Mouse (Mus musculus): ENCODE data around the gene Celf5. TPM values are rescaled to one million over a fixed set of nuclear protein-coding genes. Genes with fewer than 3 reads are reported as not detected.

Celf5 gene
- polyA plus RNA-seq, 1 experiment: 0.70 TPM

DNA sequence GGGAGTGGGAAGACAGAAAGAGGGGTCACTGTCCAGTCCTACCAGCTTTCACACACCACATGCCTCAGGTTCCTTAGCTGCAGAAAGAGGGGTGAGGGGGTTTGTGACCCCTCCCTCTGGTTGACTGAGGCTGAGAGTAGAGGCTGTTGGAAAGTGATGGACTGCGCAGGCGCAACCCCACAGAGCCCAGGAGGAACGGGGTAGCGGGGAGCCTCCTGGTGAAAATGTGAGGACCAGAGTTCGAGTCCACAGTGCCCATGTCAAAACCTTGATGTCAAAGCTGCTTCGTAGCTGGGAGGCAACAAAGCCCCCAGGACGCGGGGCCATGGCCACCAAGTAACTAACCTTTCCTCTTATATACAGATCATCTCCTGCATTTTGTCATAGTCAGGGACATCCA lies 24.9 kb downstream of the Celf5 start:
- H3K27me3 ChIP-seq (ENCODE audit: control insufficient read depth, insufficient read depth, low read length): peaks cover 17% of the 10 kb centered on the region
- no peak overlapping the region for H3K4me3 ChIP-seq (ENCODE audit: extremely low read depth, insufficient read depth, insufficient read length)
- H3K4me1 ChIP-seq (ENCODE audit: control insufficient read depth, insufficient read depth, insufficient read length): peaks cover 5% of the 10 kb centered on the region; the same call in 1 of the 2 replicates
- no peak for DNase-seq (ENCODE audit: low read depth in 1 of 2, low spot score in 2 of 2)
- no peak overlapping the region for H3K27ac ChIP-seq (ENCODE audit: insufficient read depth, low read length)
- TF ChIP-seq POLR2A (IDR thresholded peaks at IDR 0.05; ENCODE audit: low read depth, low read length) (no peak), CTCF (IDR thresholded peaks at IDR 0.05; ENCODE audit: extremely low read depth, insufficient read depth, insufficient read length, insufficient replicate concordance) (no peak)
- 83% methylated on average over 8 of the region's 8 CpGs for WGBS
- H3K36me3 ChIP-seq (ENCODE audit: control insufficient read depth, insufficient read depth, low read length): no peaks in the 10 kb centered on the region

DNA sequence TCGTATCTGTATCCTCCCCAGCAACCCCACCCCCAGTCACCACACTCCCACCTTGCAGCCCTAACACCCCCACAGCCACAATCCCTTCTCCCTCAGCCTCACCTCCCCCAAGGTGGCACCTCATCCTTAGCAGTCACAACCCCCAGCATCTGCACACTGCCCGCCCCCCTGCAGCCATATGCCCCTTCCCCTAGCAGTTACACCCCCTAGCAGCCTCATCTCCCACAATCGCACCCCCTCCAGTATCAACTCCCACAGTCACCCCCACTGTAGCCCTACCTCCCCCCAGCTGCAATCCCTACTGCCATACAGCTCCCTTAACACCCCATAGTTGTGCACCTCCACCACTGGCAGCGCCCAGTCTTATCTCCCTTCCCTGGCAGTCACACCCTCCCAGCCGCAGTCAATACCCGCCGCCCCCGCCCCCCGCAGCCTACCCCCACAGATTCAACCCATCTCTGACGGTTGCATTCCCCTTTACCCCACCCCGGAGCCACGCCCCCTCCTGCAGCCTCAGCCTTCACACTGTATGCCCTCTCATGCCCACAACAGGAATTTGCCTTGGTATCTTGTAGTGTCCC lies 25.4 kb downstream of the Celf5 start:
- no peak for DNase-seq (ENCODE audit: low read depth in 1 of 2, low spot score in 2 of 2)
- Histone ChIP-seq H3K4me3 (ENCODE audit: extremely low read depth, insufficient read depth, insufficient read length) (no peak overlapping the region), H3K4me1 (ENCODE audit: control insufficient read depth, insufficient read depth, insufficient read length) (peaks cover 3% of the 10 kb centered on the region; the same call in 1 of the 2 replicates), H3K27ac (ENCODE audit: insufficient read depth, low read length) (no peak overlapping the region), H3K27me3 (ENCODE audit: control insufficient read depth, insufficient read depth, low read length) (peaks cover 20% of the 10 kb centered on the region), H3K36me3 (ENCODE audit: control insufficient read depth, insufficient read depth, low read length) (no peaks in the 10 kb centered on the region)
- WGBS: 35% methylated on average over 12 of the region's 12 CpGs
- no peak for TF ChIP-seq POLR2A (IDR thresholded peaks at IDR 0.05; ENCODE audit: low read depth, low read length)

DNA sequence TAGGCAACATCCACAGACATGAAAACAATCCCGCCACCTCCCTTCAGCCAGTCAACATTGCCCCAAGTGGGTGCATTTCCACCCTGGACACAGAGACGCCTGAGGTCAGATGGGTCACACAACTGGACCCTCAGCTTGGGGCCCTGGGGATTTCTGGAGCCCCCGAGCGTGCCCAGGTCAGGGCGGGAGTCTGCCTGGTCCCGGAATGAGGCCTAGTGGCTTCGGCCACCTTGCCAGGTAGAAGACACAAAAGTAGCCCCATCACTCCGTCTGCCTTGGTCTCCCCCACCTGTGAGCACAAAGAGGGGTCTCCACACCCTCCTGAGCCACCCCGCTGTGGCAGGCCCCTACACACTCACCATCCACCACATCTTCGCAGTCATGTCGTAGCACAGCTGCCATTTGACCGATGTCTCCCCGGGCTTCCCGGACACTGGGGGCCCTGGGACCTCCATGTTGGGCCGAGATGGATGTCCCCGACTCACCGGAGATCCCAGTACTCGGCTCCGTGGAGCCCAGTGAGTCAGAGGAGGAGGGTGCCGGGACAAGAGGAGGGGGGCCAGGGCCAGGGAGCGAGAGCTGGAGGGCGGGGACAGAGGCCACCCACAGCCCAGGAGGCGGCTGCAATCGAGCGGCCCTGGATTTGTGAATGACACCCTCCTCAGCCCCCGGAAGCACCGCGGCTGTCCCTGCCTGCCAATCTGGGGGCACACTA lies 27.2 kb downstream of the Celf5 start, which contains the start of gene Nfic:
Nfic (minus strand) TSS at position 455 of the 715 bp plus-strand sequence.
- TF ChIP-seq CTCF (IDR thresholded peaks at IDR 0.05; ENCODE audit: extremely low read depth, insufficient read depth, insufficient read length, insufficient replicate concordance): no peak
- no peak for TF ChIP-seq POLR2A (IDR thresholded peaks at IDR 0.05; ENCODE audit: low read depth, low read length)
- no peak within 1 kb of the TSS for H3K4me3 ChIP-seq (ENCODE audit: extremely low read depth, insufficient read depth, insufficient read length)
- no peaks in the 10 kb centered on the region for H3K4me1 ChIP-seq (ENCODE audit: control insufficient read depth, insufficient read depth, insufficient read length)
- DNase-seq (ENCODE audit: low read depth in 1 of 2, low spot score in 2 of 2): no peak
- no peak within 1 kb of the TSS for H3K27ac ChIP-seq (ENCODE audit: insufficient read depth, low read length)
- WGBS: 70% methylated on average over 28 of the region's 28 CpGs
- no peaks in the 10 kb centered on the region for H3K36me3 ChIP-seq (ENCODE audit: control insufficient read depth, insufficient read depth, low read length)
- peaks cover 13% of the 10 kb centered on the region for H3K27me3 ChIP-seq (ENCODE audit: control insufficient read depth, insufficient read depth, low read length)

DNA sequence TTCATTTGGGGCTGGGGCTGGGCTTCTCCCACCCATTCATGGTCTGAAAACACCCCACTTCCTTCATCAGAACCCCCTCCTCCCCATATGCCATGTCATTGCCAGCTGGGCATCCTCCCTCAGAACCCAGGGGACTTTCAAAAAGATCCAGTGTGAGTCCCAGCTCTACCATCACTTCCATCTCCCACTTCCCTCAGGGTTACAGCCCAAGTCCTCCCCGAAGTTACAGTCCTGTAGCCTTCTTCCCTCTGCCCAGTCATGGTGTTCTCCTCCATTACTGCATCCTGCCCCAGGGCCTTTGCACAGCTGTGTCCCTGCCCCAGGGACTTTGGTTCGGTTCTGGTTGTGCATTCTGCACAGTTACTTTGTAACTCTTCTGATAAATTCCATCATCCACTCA lies 28.4 kb downstream of the Celf5 start:
- 59% methylated on average over 2 of the region's 2 CpGs for WGBS
- Histone ChIP-seq H3K4me1 (ENCODE audit: control insufficient read depth, insufficient read depth, insufficient read length) (no peaks in the 10 kb centered on the region), H3K27ac (ENCODE audit: insufficient read depth, low read length) (no peak overlapping the region), H3K4me3 (ENCODE audit: extremely low read depth, insufficient read depth, insufficient read length) (no peak overlapping the region), H3K36me3 (ENCODE audit: control insufficient read depth, insufficient read depth, low read length) (no peaks in the 10 kb centered on the region), H3K27me3 (ENCODE audit: control insufficient read depth, insufficient read depth, low read length) (peaks cover 11% of the 10 kb centered on the region)
- no peak for DNase-seq (ENCODE audit: low read depth in 1 of 2, low spot score in 2 of 2)
- TF ChIP-seq POLR2A (IDR thresholded peaks at IDR 0.05; ENCODE audit: low read depth, low read length): no peak
- TF ChIP-seq CTCF (IDR thresholded peaks at IDR 0.05; ENCODE audit: extremely low read depth, insufficient read depth, insufficient read length, insufficient replicate concordance): no peak

DNA sequence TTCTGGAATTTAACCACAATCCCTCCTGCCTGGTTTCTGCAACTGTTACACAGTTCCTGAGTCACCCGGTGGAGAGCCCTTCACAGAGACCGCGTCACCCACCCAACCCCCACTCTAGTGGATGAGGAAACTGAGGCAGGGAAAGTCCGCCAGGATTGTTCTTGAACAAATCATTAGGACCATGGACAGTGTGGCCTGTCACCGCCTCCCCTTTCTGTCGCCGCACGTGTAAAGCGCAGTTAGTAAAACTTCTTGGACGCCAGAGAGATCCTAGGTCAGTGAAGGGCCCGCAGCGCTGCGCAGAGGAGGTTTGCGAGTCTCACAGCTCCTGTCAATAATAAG lies 29.6 kb downstream of the Celf5 start:
- WGBS: 7% methylated on average over 14 of the region's 14 CpGs
- Histone ChIP-seq H3K36me3 (ENCODE audit: control insufficient read depth, insufficient read depth, low read length) (no peaks in the 10 kb centered on the region), H3K27me3 (ENCODE audit: control insufficient read depth, insufficient read depth, low read length) (peaks cover 8% of the 10 kb centered on the region), H3K4me1 (ENCODE audit: control insufficient read depth, insufficient read depth, insufficient read length) (no peaks in the 10 kb centered on the region), H3K27ac (ENCODE audit: insufficient read depth, low read length) (no peak overlapping the region), H3K4me3 (ENCODE audit: extremely low read depth, insufficient read depth, insufficient read length) (no peak overlapping the region)
- TF ChIP-seq CTCF (IDR thresholded peaks at IDR 0.05; ENCODE audit: extremely low read depth, insufficient read depth, insufficient read length, insufficient replicate concordance) (no peak), POLR2A (IDR thresholded peaks at IDR 0.05; ENCODE audit: low read depth, low read length) (no peak)
- no peak for DNase-seq (ENCODE audit: low read depth in 1 of 2, low spot score in 2 of 2)

DNA sequence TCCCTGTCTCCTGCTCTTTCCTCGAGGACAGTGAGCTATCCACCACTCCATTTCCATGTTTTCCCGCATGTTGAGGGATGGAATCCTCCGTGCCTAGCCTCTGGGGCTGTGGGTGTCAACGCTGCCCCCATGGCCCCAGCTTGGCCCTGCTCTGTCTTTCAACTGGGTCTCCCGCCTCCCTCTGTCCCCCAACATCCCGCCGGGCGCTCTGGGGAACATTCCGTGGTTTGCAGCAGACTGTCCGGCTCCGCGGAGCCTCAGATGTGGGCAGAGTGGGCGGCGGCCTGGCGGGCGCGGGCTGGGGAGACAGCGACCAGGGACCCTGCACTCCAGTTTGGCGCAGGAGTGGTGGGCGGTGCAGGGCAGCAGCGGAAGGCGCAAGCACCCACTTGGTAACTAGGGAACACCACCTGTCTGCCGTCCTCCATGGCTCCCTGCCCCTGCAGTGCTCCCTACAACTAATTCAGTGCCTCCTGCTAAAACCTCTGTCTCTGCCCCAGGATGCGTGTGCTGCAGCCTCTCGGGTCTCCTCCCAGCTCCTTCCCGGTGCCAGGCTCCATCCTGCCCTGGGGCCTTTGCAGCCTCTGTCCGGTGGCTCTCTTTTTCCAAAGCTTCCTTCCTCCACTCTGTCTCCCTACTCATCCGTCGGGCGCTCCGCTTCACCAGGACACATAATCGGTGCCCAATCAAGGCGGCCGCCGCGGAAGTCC lies 30.1 kb downstream of the Celf5 start:
- Histone ChIP-seq H3K4me3 (ENCODE audit: extremely low read depth, insufficient read depth, insufficient read length) (no peak overlapping the region), H3K4me1 (ENCODE audit: control insufficient read depth, insufficient read depth, insufficient read length) (no peaks in the 10 kb centered on the region), H3K36me3 (ENCODE audit: control insufficient read depth, insufficient read depth, low read length) (no peaks in the 10 kb centered on the region), H3K27ac (ENCODE audit: insufficient read depth, low read length) (no peak overlapping the region), H3K27me3 (ENCODE audit: control insufficient read depth, insufficient read depth, low read length) (peaks cover 8% of the 10 kb centered on the region)
- WGBS: 9% methylated on average over 36 of the region's 36 CpGs
- DNase-seq (ENCODE audit: low read depth in 1 of 2, low spot score in 2 of 2): no peak
- TF ChIP-seq POLR2A (IDR thresholded peaks at IDR 0.05; ENCODE audit: low read depth, low read length) (no peak), CTCF (IDR thresholded peaks at IDR 0.05; ENCODE audit: extremely low read depth, insufficient read depth, insufficient read length, insufficient replicate concordance) (no peak)

DNA sequence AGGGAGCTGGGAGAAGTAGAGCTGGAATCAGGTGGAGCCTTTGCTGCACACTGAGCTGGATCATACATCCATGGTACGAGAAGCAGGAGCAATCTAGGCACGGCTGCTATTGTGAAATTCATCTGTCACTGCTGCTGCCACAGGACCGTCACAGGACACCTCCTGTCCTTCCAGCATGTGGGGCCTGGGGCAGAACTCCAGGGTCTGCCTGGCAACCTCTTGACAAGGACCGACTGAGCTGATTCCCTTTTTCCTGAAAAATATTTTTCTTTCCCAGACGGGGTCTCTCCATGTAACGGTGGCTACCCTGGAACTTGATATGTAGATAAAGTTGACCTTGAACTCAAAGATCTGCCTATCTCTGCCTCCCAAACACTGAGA lies 31.2 kb downstream of the Celf5 start:
- no peaks in the 10 kb centered on the region for H3K4me1 ChIP-seq (ENCODE audit: control insufficient read depth, insufficient read depth, insufficient read length)
- no peak for TF ChIP-seq POLR2A (IDR thresholded peaks at IDR 0.05; ENCODE audit: low read depth, low read length)
- TF ChIP-seq CTCF (IDR thresholded peaks at IDR 0.05; ENCODE audit: extremely low read depth, insufficient read depth, insufficient read length, insufficient replicate concordance): no peak
- WGBS: 57% methylated on average over 6 of the region's 6 CpGs
- no peak overlapping the region for H3K27ac ChIP-seq (ENCODE audit: insufficient read depth, low read length)
- peaks cover 6% of the 10 kb centered on the region for H3K27me3 ChIP-seq (ENCODE audit: control insufficient read depth, insufficient read depth, low read length)
- H3K4me3 ChIP-seq (ENCODE audit: extremely low read depth, insufficient read depth, insufficient read length): no peak overlapping the region
- no peak for DNase-seq (ENCODE audit: low read depth in 1 of 2, low spot score in 2 of 2)
- H3K36me3 ChIP-seq (ENCODE audit: control insufficient read depth, insufficient read depth, low read length): no peaks in the 10 kb centered on the region

Measured in spleen, adult 2 months (tissue).